Mouse (Mus musculus) forebrain, embryonic 10.5 days (tissue): Measurements from ENCODE around the gene Rrp12. TPM values are rescaled to one million over a fixed set of nuclear protein-coding genes. Genes with fewer than 3 reads are reported as not detected.

Source experiments
- DNase-seq: peaks from one replicate; pipeline ENCODE4 v3.0.0-alpha.2; 2017; ENCODE audit warnings: low spot score; ENCODE audit errors: extremely low spot score
- H3K27ac ChIP-seq: fragments of 300-500 bp; sonication (generic); 2 replicates; pipeline ENCODE4 v1.5.1; 2016; ENCODE audit warnings: mild to moderate bottlenecking
- H3K27me3 ChIP-seq: fragments of 300-500 bp; sonication (generic); 2 replicates; pipeline ENCODE4 v1.6.1; 2016; ENCODE audit warnings: mild to moderate bottlenecking; ENCODE audit not compliant: poor library complexity, severe bottlenecking
- H3K36me3 ChIP-seq: fragments of 300-500 bp; sonication (generic); replicated peaks from 2 replicates; pipeline ENCODE4 v1.6.1; 2016; ENCODE audit warnings: mild to moderate bottlenecking, moderate library complexity
- H3K4me1 ChIP-seq: fragments of 300-500 bp; sonication (generic); 2 replicates; pipeline ENCODE4 v1.6.1; 2016
- H3K4me3 ChIP-seq: fragments of 300-500 bp; sonication (generic); 2 replicates; pipeline ENCODE4 v1.5.1; 2016; ENCODE audit warnings: mild to moderate bottlenecking, moderate library complexity
- H3K9me3 ChIP-seq: fragments of 300-500 bp; sonication (generic); 2 replicates; pipeline ENCODE4 v1.6.1; 2016; ENCODE audit warnings: mild to moderate bottlenecking, moderate library complexity
- WGBS: fragments of 180-500 bp; shearing (Covaris S2); methylation state at CpG from one replicate; pipeline ENCODE4 v1.1.7; 2016; 5-methylcytosine and 5-hydroxymethylcytosine counted together
- polyA plus RNA-seq: library from polyadenylated mRNA; unstranded; fragments of >200 nt; fragmentation: Nextera tagmentation; extraction: Ambion mirVana; gene quantifications from 2 replicates; pipeline ENCODE4 v1.2.1, GENCODE M21; 2016

The Rrp12 gene
- polyA plus RNA-seq, 1 experiment from 2014 or later: 43.8 TPM

DNA sequence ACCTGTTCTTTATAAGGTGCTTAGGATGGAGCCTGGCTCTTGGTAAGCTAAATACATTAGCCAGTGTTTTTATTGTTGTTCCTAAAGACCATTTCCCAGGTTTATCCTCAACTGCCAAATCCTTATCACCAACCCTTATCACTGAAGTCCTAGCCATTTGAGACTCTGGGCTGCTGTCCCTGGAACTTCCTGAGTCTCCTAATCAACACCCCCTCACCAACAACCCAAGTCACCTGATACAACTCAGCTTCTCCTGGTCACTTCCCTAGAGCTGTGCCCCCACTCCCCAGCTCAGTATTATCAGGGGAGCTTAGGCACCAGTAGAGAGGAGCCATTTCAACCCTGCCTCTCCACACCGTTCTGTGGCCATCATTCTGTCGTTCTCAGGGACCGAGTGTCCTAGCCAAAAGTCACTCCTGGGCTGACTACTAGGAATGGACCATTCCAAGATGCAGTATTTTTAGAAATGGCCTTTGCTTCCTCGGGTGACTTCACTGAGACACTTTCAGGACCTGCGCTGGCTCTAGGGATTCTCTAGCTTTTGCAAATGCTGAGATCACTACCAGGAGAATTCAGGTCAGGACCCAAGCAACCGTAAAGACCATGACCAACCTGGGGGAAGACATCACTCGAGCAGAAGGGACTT is 54.7 kb downstream of the Rrp12 start:
- H3K4me3 ChIP-seq: no peak overlapping the region
- no peak for DNase-seq
- no peak overlapping the region for H3K27ac ChIP-seq
- H3K9me3 ChIP-seq: no peaks in the 10 kb centered on the region
- H3K36me3 ChIP-seq: no peaks in the 10 kb centered on the region
- 82% methylated on average over 7 of the region's 7 CpGs for WGBS
- peaks cover 10% of the 10 kb centered on the region for H3K27me3 ChIP-seq
- peaks cover 19% of the 10 kb centered on the region for H3K4me1 ChIP-seq

DNA sequence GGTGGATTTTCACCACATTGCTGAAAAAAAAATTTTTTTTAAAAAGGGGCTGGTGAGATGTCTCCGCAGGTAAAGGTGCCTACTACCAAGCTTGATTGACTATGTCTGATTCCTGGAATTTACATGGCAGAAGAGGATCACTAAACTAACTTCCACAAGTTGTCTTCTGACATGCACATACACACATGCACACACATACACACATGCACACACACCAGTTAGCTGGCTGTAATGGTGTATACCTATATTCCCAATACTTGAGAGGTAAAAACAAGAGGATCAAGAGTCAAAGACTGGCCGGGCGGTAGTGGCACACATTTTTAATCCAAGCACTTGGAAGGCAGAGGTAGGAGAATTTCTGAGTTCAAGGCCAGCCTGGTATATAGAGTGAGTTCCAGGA is 56.3 kb downstream of the Rrp12 start:
- Histone ChIP-seq H3K27ac (no peak overlapping the region), H3K36me3 (no peaks in the 10 kb centered on the region), H3K27me3 (no peaks in the 10 kb centered on the region), H3K4me3 (no peak overlapping the region), H3K9me3 (no peaks in the 10 kb centered on the region), H3K4me1 (peaks cover 26% of the 10 kb centered on the region)
- DNase-seq: no peak
- 98% methylated on average over 3 of the region's 3 CpGs for WGBS

DNA sequence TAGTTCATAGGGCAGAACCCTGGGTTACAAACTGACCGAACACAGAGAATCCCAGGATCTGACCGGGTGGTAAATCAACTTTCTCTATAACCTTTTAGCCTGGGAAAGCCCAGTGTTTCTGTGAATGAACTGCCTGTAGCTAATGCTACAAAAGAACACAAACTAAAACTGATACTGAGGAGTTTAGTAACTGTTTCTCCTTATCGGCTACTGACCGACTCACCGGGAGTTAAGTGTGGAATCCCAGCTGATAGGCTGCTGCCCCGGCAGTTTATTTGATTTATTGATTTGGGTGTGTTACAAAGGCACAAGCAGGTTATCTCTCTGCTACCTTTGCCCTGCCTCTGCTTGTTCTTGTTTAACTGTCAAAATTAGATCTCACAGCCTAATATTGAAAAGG is 57.2 kb downstream of the Rrp12 start:
- H3K27me3 ChIP-seq: peaks cover 3% of the 10 kb centered on the region
- 87% methylated on average over 6 of the region's 6 CpGs for WGBS
- no peak overlapping the region for H3K27ac ChIP-seq
- H3K4me1 ChIP-seq: peaks cover 26% of the 10 kb centered on the region
- H3K36me3 ChIP-seq: no peaks in the 10 kb centered on the region
- no peak overlapping the region for H3K4me3 ChIP-seq
- no peaks in the 10 kb centered on the region for H3K9me3 ChIP-seq
- DNase-seq: no peak

DNA sequence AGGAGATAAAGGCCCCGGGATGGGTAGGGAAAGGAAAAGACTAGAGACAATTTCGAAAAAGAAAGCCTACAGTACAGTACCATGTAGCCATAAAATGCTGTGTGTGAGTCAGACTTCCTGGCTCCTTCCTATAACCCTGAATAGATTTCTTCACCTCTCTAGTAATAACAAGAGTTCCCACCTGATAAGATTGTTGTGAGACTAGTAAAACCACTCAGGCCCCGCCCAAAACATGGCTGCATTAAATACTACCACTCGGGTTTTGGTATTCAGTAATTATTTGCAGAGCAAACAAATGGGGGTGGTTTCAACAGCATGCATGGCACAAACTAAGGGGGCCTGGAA is 58.1 kb downstream of the Rrp12 start:
- Histone ChIP-seq H3K27ac (no peak overlapping the region), H3K27me3 (peaks cover 12% of the 10 kb centered on the region), H3K4me1 (peaks cover 30% of the 10 kb centered on the region), H3K36me3 (no peaks in the 10 kb centered on the region), H3K9me3 (no peaks in the 10 kb centered on the region), H3K4me3 (no peak overlapping the region)
- DNase-seq: no peak
- WGBS: 76% methylated on average over 4 of the region's 4 CpGs

DNA sequence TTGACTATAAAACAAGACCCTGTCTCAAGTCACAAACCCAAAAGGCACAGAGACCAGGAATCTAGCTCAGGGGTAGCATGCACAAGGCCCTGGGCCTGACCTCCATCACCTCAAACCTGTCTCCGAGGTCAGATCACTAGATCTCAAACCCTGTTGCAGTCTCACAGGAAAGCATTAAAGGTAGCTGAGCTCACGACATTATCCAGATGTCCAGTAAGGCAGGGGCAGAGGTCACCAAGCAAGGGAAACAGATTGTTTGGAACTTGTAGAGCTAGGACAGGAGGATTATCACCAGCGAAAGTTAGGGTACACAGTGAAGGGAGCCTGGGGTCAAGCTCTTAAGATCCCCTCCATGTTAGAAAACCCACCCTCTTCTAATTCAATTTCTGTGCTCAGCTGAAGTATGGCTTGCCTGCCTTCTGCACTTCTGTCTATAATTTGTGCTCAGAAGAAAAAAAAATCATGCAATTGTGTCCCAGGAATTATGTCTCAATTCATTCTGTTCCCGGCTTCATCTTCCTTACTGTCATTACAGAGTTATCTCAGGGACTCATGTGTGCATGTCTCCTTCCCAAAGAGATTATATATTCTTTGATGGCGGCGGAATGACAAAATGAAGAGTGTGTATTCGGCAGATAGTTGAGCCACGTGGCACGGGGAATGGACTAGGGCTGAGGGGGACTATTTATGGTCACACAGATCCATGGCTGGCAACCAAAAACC is 58.6 kb downstream of the Rrp12 start:
- Histone ChIP-seq H3K9me3 (no peaks in the 10 kb centered on the region), H3K4me3 (no peak overlapping the region), H3K27me3 (peaks cover 17% of the 10 kb centered on the region), H3K36me3 (no peaks in the 10 kb centered on the region), H3K27ac (0 out of 2 replicates have a peak overlapping the region, but pooled peaks have one; percentile 74), H3K4me1 (peaks cover 36% of the 10 kb centered on the region)
- WGBS: 78% methylated on average over 9 of the region's 9 CpGs
- DNase-seq: no peak

DNA sequence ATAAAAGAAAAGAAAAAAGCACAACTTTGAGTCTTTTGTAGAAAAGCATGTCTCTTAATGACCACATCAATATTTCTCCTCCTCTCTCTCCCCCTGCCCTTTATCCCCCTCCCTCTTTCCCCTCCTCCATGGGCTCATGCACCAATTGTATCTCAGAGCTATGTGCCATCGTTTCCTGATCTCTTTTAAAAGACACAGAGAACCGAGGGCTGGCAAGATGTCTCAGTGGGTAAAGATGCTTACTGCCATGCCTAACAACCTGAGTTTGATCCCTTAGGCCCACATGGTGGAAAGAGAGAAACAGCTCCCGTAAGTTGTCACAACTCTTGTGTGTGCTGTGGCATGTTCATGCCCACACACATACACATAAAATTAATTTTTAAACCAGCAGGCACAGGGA is 59.3 kb downstream of the Rrp12 start:
- H3K9me3 ChIP-seq: no peaks in the 10 kb centered on the region
- H3K27me3 ChIP-seq: peaks cover 24% of the 10 kb centered on the region
- H3K27ac ChIP-seq: peak overlapping the region; percentile 74; the same call in 1 of the 2 replicates
- H3K4me1 ChIP-seq: peaks cover 42% of the 10 kb centered on the region
- WGBS: 61% methylated on average over 3 of the region's 3 CpGs
- no peaks in the 10 kb centered on the region for H3K36me3 ChIP-seq
- H3K4me3 ChIP-seq: no peak overlapping the region
- no peak for DNase-seq

DNA sequence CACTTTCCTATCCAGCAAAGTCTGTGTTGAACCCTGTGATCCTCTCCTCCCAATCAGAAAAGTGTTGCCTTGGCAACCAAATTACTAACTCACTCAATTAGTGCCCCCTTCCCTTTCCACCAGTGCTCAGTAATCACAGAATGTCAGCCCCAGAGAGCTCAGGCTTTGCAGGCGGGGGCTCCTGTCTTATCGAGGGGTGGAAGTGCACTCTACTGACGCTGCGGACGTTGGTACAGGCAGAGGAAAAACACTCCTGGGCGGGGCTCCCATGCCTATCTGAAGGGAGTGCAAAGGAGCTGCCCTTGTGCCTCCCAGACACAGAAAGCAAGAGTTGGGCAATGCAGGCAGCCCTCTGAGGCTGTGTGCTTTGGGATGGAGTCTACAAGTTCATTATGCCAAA is 60.2 kb downstream of the Rrp12 start:
- H3K4me1 ChIP-seq: peaks cover 51% of the 10 kb centered on the region
- under 1% methylated on average over 6 of the region's 6 CpGs for WGBS
- peaks cover 30% of the 10 kb centered on the region for H3K27me3 ChIP-seq
- H3K9me3 ChIP-seq: no peaks in the 10 kb centered on the region
- H3K36me3 ChIP-seq: no peaks in the 10 kb centered on the region
- DNase-seq: peak; percentile 60
- H3K27ac ChIP-seq: peak overlapping the region; percentile 74
- H3K4me3 ChIP-seq: peak overlapping the region; percentile 35

DNA sequence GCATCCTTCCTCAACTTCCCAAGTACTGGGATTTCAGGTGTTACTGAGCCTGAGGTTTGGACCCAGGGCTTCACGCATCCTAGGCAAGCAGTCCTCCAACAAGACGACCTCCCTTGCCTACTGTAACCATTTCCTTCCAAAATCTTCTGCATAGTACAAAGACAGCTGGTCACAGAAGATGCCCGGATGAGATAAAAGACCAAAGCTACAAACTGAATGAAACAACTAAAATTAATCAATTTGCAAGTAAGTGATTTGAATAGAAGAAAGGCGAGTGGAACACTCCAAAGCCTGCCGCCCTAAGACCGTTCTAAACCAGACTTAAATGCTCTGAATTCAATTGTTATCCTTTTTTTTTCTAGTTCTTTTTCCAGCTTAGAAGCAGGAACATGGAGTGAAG is 60.6 kb downstream of the Rrp12 start:
- no peaks in the 10 kb centered on the region for H3K36me3 ChIP-seq
- WGBS: 53% methylated on average over 6 of the region's 6 CpGs
- H3K4me1 ChIP-seq: peaks cover 55% of the 10 kb centered on the region
- DNase-seq: no peak
- H3K27ac ChIP-seq: peak overlapping the region; percentile 74
- peaks cover 30% of the 10 kb centered on the region for H3K27me3 ChIP-seq
- no peaks in the 10 kb centered on the region for H3K9me3 ChIP-seq
- peak overlapping the region; percentile 35 for H3K4me3 ChIP-seq

DNA sequence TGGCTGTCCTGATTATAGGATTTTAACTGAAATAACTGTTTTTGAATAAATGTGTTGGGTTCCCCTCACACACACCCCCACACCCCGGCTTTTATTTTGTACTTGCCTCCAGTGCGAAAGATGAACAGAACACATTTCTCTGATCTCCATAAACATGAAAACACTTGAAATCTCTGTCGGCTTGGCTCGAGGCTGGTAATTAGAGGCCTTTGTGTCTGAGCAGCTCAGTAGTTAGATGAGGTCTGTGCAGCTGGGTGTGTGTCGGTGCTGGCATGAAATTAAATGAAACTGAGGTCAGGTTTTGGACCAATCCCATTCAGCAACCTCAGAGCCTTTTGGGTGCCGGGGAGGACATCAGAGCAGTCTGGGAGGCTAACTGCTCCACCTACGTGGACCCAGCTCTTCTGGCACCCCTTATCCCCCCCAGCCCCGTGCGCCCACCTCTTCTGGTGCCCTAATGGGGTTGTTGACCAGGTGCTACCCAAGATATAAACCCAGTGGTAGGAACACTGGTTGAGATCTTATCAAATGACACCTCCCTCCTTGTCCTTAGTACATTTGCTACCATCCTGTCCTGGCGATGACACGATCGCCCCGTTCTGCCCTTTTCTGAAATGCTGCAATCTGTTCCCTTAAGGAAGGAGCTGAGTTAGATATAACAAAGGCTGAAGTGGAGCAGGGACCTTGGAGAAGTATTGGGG is 63.3 kb downstream of the Rrp12 start:
- Histone ChIP-seq H3K27me3 (peaks cover 30% of the 10 kb centered on the region), H3K36me3 (no peaks in the 10 kb centered on the region), H3K4me3 (peak overlapping the region; percentile 81; the same call in 1 of the 2 replicates), H3K4me1 (peaks cover 61% of the 10 kb centered on the region), H3K9me3 (no peaks in the 10 kb centered on the region), H3K27ac (peak overlapping the region; percentile 40; the same call in 1 of the 2 replicates)
- 67% methylated on average over 13 of the region's 13 CpGs for WGBS
- DNase-seq: no peak

DNA sequence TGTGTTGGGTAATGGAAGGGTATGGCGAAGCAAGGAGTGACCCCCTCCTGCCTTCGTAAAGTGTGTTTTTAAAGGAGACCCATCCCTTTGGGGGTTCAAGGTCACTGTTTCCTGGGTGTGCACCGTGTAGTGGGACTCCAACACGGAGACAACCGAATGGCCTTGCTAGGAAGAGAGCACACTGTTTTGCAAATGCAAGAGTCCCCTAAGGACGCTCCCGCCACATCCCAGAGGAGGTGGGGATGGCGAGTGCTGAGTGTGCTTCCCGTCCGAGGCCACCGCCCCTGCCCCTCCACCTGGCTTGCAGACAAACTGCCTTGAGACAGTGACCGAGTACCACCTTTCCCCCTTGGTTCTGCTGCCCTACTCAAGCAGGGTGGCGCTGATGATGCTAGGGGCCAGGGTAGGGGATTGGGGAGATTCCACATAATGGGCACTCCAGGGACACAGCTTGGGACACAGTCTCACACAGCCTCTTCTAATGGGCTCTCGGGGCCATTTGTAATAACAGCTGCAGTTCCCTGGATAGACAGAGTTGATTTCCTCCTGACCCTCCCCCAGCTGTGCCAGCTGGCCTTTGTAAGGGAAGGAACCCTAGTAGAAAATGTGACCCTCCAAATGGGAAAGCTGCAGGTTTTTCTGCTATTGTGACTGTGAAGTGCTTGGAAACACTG is 64.1 kb downstream of the Rrp12 start:
- peaks cover 55% of the 10 kb centered on the region for H3K4me1 ChIP-seq
- 4% methylated on average over 14 of the region's 14 CpGs for WGBS
- H3K27ac ChIP-seq: peak overlapping the region; percentile 96
- H3K9me3 ChIP-seq: no peaks in the 10 kb centered on the region
- H3K27me3 ChIP-seq: peaks cover 30% of the 10 kb centered on the region
- no peaks in the 10 kb centered on the region for H3K36me3 ChIP-seq
- peak; percentile 33 for DNase-seq
- peak overlapping the region; percentile 81 for H3K4me3 ChIP-seq

DNA sequence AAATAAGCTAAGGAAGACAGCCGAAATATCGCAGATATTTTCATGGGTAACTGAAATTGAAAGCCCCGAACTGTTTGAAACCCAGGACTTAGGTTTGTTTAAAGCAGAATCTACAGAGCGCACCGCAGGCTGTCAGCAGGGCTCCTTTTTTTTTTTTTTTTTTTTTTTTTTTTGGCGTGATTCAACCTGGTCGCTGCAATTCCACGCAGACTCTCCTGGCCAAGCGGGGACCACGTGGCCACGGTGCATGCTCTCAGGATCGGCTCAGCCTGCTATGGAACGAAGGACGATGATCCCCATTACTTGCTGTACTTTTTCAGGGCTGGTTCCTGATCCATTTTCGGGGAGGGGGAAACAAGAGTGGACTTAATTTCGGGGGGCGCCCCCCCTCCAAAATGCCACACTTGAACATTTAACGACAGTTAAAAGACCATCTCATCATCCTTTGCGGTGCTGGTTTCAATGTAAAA is 64.8 kb downstream of the Rrp12 start:
- peak overlapping the region; percentile 81 for H3K4me3 ChIP-seq
- H3K4me1 ChIP-seq: peaks cover 48% of the 10 kb centered on the region
- peak overlapping the region; percentile 96 for H3K27ac ChIP-seq
- no peak for DNase-seq
- peaks cover 30% of the 10 kb centered on the region for H3K27me3 ChIP-seq
- H3K36me3 ChIP-seq: no peaks in the 10 kb centered on the region
- H3K9me3 ChIP-seq: no peaks in the 10 kb centered on the region
- WGBS: under 1% methylated on average over 19 of the region's 19 CpGs

DNA sequence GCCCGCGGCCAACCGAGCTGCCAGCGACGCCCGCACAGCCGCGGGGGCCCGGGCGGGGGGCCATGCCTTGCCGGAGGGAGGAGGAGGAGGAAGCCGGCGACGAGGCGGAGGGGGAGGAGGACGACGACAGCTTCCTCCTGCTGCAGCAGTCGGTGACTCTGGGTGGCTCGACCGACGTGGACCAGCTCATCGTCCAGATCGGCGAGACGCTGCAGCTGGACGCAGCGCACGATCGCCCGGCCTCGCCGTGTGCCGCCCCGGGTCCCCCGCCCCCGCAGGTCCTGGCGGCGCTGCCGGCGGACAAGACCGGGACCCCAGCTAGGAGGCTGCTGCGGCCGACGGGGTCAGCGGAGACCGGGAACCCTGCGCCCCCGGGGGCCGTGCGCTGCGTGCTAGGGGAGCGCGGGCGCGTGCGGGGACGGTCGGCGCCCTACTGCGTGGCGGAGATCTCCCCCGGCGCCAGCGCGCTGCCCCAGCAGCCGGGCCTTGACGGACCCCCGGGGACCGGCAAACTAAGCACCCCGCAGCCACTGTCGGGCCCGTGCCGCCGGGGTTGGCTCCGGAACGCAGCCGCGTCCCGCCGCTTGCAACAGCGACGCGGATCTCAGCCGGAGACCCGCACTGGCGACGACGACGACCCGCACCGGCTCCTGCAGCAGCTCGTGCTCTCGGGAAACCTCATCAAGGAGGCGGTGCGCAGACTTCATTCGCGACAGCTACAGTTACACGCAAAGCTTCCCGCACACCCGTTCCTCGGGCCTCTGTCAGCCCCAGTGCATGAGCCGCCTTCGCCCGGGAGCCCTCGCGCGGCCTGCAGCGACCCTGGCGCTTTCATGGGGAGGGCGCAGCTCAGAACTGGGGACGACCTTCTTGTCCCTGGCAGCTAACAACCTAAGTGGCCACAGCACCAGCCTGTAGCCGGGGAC is 65.6 kb downstream of the Rrp12 start:
- peaks cover 41% of the 10 kb centered on the region for H3K4me1 ChIP-seq
- WGBS: under 1% methylated on average over 112 of the region's 112 CpGs
- peak overlapping the region; percentile 96 for H3K27ac ChIP-seq
- H3K4me3 ChIP-seq: peak overlapping the region; percentile 81
- no peaks in the 10 kb centered on the region for H3K36me3 ChIP-seq
- H3K27me3 ChIP-seq: peaks cover 30% of the 10 kb centered on the region
- peak; percentile 64 for DNase-seq
- no peaks in the 10 kb centered on the region for H3K9me3 ChIP-seq
